Mouse (Mus musculus): ENCODE measurements around the gene Gtf2a1l. TPM values are rescaled to one million over a fixed set of nuclear protein-coding genes. Genes with fewer than 3 reads are reported as not detected.

Gtf2a1l gene
- polyA plus RNA-seq, 2 experiments = 0.05 to 0.15 TPM

DNA sequence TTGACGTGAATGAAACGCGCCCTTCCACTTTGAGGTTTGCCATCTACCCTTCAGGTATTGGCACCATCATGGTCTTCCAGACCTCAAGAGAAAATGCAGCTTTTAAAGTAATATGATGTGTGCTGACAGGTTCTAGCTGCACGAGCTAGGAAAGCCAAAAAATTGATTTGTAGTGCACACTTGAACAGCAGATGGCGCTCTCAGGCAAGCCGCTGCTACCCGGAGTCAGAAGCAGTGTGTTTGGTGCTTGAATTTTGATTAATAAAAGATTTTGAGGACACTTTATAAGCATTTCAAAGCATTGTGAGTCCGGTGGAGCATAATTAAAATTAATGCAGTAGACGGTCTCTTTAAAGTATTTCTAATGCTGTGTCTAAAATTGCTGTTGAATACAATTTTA, 16.4 kb upstream of the Gtf2a1l start:
- H3K36me3 ChIP-seq (ENCODE audit: control insufficient read depth, insufficient read depth, low read length) = peaks cover 8% of the 10 kb centered on the region
- no peak overlapping the region for H3K4me2 ChIP-seq (replicated peaks; ENCODE audit: low read depth, low read length, severe bottlenecking)
- no peak overlapping the region for H3K4me3 ChIP-seq (replicated peaks; ENCODE audit: low read length)
- no peaks in the 10 kb centered on the region for H3K27me3 ChIP-seq (ENCODE audit: control insufficient read depth, insufficient read depth, low read length)
- H3K9ac ChIP-seq (ENCODE audit: low read depth, low read length, severe bottlenecking) = no peak overlapping the region
- DNase-seq (ENCODE audit: low spot score) = peak; percentile 77
- WGBS = 4% methylated on average over 9 of the region's 9 CpGs
- H3K27ac ChIP-seq (replicated peaks; ENCODE audit: low read depth, low read length) = no peak overlapping the region
- 0 out of 2 replicates have a peak, but pooled peaks have one; percentile 34 for ATAC-seq (ENCODE audit: low FRiP score, low read depth)
- no peaks in the 10 kb centered on the region for H3K9me3 ChIP-seq (ENCODE audit: control insufficient read depth, low read length)
- no peak for TF ChIP-seq POLR2A (IDR thresholded peaks at IDR 0.05; ENCODE audit: borderline replicate concordance, extremely low read depth, insufficient read depth, insufficient read length)
- H3K4me1 ChIP-seq (ENCODE audit: control insufficient read depth, insufficient read depth, low read length) = no peaks in the 10 kb centered on the region; the same call in 1 of the 2 replicates

DNA sequence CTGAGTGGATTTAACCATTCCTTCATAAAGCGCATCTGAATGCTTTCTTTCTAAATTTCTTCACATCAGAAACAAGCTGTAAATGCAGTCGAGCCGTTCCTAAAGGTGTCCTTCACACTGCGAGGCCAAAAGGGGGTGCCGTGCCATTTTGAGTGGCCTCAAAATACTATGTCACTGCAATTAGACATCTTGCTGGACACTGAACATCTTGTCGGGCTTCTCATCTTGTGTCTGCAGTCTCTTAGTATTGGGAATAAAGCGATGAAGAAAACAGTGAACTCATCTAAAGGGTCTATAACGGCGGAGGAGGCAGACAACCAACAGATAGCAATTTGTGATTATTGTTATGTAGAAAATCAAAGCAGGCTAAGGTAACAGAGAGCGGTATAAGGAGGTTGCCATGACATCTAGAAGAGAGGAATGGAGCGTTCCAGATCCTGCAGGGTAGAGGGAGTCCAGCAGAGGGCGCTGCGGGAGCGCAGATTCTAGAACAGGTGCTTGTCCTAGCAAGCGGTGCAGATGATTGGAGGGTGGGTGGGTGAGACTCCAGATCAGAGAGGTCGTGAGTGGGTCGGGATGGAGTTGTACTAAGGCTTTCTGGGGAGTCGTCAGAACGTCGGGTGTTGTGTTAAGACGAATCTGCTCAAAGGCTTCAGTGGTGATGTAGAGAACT, 15.6 kb upstream of the Gtf2a1l start:
- Histone ChIP-seq H3K36me3 (ENCODE audit: control insufficient read depth, insufficient read depth, low read length) (peaks cover 6% of the 10 kb centered on the region; the same call in 1 of the 2 replicates), H3K4me3 (replicated peaks; ENCODE audit: low read length) (no peak overlapping the region), H3K27ac (replicated peaks; ENCODE audit: low read depth, low read length) (no peak overlapping the region), H3K4me2 (replicated peaks; ENCODE audit: low read depth, low read length, severe bottlenecking) (no peak overlapping the region), H3K9ac (ENCODE audit: low read depth, low read length, severe bottlenecking) (no peak overlapping the region), H3K9me3 (ENCODE audit: control insufficient read depth, low read length) (no peaks in the 10 kb centered on the region), H3K27me3 (ENCODE audit: control insufficient read depth, insufficient read depth, low read length) (no peaks in the 10 kb centered on the region), H3K4me1 (ENCODE audit: control insufficient read depth, insufficient read depth, low read length) (no peaks in the 10 kb centered on the region; the same call in 1 of the 2 replicates)
- no peak for TF ChIP-seq POLR2A (IDR thresholded peaks at IDR 0.05; ENCODE audit: borderline replicate concordance, extremely low read depth, insufficient read depth, insufficient read length)
- peak; percentile 84 for DNase-seq (ENCODE audit: low spot score)
- ATAC-seq (ENCODE audit: low FRiP score, low read depth) = peak; percentile 28; the same call in 1 of the 2 replicates
- 22% methylated on average over 21 of the region's 21 CpGs for WGBS

DNA sequence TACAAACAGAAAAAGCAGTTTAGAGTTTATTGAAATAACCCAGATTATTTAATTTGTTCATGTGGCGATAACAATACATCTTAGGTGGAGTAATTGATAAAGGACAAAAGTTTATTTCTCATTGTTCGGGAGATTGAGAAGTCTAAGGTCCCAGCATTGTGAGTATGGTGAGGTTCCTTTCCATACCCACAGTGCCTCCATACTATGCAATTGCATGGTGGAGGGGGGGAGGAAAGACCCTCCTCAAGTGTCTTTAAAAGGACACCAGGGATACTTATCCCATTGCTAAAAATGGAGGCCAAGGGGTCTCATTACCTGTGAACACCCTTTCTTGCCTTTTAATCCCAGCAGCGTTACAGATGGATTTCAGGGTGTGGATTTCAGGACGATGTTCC, 15.1 kb upstream of the Gtf2a1l start:
- DNase-seq (ENCODE audit: low spot score) = no peak

DNA sequence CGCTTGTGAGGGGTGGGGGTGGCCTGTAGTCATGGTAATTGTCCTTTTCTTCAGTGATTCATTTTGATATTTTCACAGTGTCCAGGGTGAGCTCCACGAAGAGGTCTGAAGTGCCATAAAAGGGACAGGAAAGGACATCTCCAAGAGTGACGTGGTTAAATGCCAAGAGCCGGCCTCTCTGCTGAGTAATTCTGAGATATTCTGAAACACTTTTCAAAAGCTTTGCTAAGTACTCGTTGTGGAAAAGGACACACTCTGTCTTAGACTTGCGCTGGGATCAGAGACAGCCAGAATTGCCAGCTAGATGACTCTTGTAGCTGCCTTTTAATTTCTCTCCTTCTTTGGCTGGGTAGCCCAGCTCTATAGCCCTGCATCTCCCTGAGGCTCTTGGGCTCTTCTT, 9.9 kb upstream of the Gtf2a1l start:
- no peak overlapping the region for H3K27ac ChIP-seq (replicated peaks; ENCODE audit: low read depth, low read length)
- no peak overlapping the region for H3K4me2 ChIP-seq (replicated peaks; ENCODE audit: low read depth, low read length, severe bottlenecking)
- no peaks in the 10 kb centered on the region for H3K9me3 ChIP-seq (ENCODE audit: control insufficient read depth, low read length)
- 79% methylated on average over 6 of the region's 6 CpGs for WGBS
- no peak overlapping the region for H3K9ac ChIP-seq (ENCODE audit: low read depth, low read length, severe bottlenecking)
- no peaks in the 10 kb centered on the region; the same call in 1 of the 2 replicates for H3K4me1 ChIP-seq (ENCODE audit: control insufficient read depth, insufficient read depth, low read length)
- DNase-seq (ENCODE audit: low spot score) = no peak
- H3K36me3 ChIP-seq (ENCODE audit: control insufficient read depth, insufficient read depth, low read length) = no peaks in the 10 kb centered on the region
- ATAC-seq (ENCODE audit: low FRiP score, low read depth) = no peak
- H3K4me3 ChIP-seq (replicated peaks; ENCODE audit: low read length) = no peak overlapping the region
- no peak for TF ChIP-seq POLR2A (IDR thresholded peaks at IDR 0.05; ENCODE audit: borderline replicate concordance, extremely low read depth, insufficient read depth, insufficient read length)
- no peaks in the 10 kb centered on the region for H3K27me3 ChIP-seq (ENCODE audit: control insufficient read depth, insufficient read depth, low read length)

More for the DNA sequence above, 15.1 kb upstream of the Gtf2a1l start:
- ATAC-seq (ENCODE audit: low FRiP score, low read depth) = no peak
- Histone ChIP-seq H3K4me2 (replicated peaks; ENCODE audit: low read depth, low read length, severe bottlenecking) (no peak overlapping the region), H3K27ac (replicated peaks; ENCODE audit: low read depth, low read length) (no peak overlapping the region), H3K27me3 (ENCODE audit: control insufficient read depth, insufficient read depth, low read length) (no peaks in the 10 kb centered on the region), H3K4me3 (replicated peaks; ENCODE audit: low read length) (no peak overlapping the region), H3K36me3 (ENCODE audit: control insufficient read depth, insufficient read depth, low read length) (peaks cover 3% of the 10 kb centered on the region; the same call in 1 of the 2 replicates), H3K9me3 (ENCODE audit: control insufficient read depth, low read length) (no peaks in the 10 kb centered on the region), H3K9ac (ENCODE audit: low read depth, low read length, severe bottlenecking) (no peak overlapping the region), H3K4me1 (ENCODE audit: control insufficient read depth, insufficient read depth, low read length) (no peaks in the 10 kb centered on the region; the same call in 1 of the 2 replicates)
- 81% methylated on average over 4 of the region's 4 CpGs for WGBS
- no peak for TF ChIP-seq POLR2A (IDR thresholded peaks at IDR 0.05; ENCODE audit: borderline replicate concordance, extremely low read depth, insufficient read depth, insufficient read length)

DNA sequence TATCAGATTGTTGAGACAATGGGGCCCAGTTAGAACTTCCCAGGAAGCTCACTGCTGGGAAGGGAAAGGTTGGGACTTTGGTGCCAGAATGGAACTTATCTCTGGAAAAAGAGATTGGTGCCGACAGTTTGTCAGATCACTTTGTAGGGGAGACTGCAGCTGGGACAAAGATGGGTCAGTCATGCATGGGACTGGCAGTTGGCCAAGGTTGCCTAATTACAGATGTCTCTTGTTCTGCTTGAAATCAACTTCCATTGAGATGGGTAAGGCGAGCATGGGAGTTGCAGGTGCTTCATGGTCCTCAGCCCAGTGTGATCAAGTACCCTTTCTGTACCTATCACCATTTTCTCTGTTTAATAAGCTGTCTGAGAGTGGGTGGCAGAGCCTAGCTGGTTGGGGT, 2.4 kb upstream of the Gtf2a1l start:
- Histone ChIP-seq H3K27ac (replicated peaks; ENCODE audit: low read depth, low read length) (no peak overlapping the region), H3K9me3 (ENCODE audit: control insufficient read depth, low read length) (no peaks in the 10 kb centered on the region), H3K4me3 (replicated peaks; ENCODE audit: low read length) (no peak overlapping the region), H3K27me3 (ENCODE audit: control insufficient read depth, insufficient read depth, low read length) (no peaks in the 10 kb centered on the region), H3K4me1 (ENCODE audit: control insufficient read depth, insufficient read depth, low read length) (peaks cover 10% of the 10 kb centered on the region; the same call in 1 of the 2 replicates), H3K36me3 (ENCODE audit: control insufficient read depth, insufficient read depth, low read length) (no peaks in the 10 kb centered on the region), H3K4me2 (replicated peaks; ENCODE audit: low read depth, low read length, severe bottlenecking) (no peak overlapping the region), H3K9ac (ENCODE audit: low read depth, low read length, severe bottlenecking) (no peak overlapping the region)
- DNase-seq (ENCODE audit: low spot score) (no peak), ATAC-seq (ENCODE audit: low FRiP score, low read depth) (no peak)
- no peak for TF ChIP-seq POLR2A (IDR thresholded peaks at IDR 0.05; ENCODE audit: borderline replicate concordance, extremely low read depth, insufficient read depth, insufficient read length)
- WGBS = 79% methylated on average over 2 of the region's 2 CpGs
